Comparison of ENCODE assay signal across 16 mouse cellular contexts in the genomic region with DNA sequence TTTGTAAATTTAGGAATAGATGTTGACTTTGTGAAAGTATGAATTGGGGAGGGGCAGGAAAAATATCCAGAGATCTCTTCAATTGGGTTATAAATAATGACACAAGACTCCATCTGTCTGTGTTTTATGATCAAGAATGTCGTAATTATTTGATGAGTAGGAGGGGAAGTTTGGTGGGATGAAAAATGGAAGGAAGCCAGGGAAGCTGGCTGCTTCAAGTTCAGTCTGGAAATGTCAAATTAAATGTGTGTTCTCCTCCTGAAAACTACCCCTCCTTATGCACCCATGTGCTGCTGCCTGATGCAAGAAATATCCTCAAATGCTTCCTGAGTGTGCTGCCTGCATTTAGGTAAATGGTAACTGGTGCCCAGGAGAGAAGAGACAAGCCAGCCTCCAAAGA.
DNase-seq lines count a peak whose midpoint lies in the region.
"Had no signal": no experiment of that assay in that cellular context is flagged by ENCODE, and none has a peak within 500 bp of the region (broad histone marks: within the 10 kb centered on the region; RNA-seq: fewer than 3 reads in every experiment).

No protein-coding gene starts in this region.

- peak; percentile 1 to 13 for DNase-seq in frontal cortex, postnatal 36 days (ENCODE audit: low spot score in 2 of 2)
- no peak for DNase-seq in frontal cortex, postnatal 25 days (ENCODE audit: low spot score in 2 of 2)
- DNase-seq in right cerebral cortex, adult 18-20 months = peak; percentile 22
- no peak for DNase-seq in right cerebral cortex, postnatal 4 days
- peak; percentile 57 to 81 for DNase-seq in layer of hippocampus, adult 18-20 months (ENCODE audit: low spot score in 2 of 2)
- peak; percentile 62 for DNase-seq in telencephalon, adult 2 months (ENCODE audit: low read depth, low spot score)
- no peak for DNase-seq in adipocyte (ENCODE audit: low spot score)
- DNase-seq: cerebellum, adult 11 months; cerebellum, postnatal 36 days; gastrocnemius, postnatal 14 days; heart, adult 2 months; kidney, adult 11 months; kidney, postnatal 25 days; liver; liver, postnatal 0 days; thymus, postnatal 14 days had no signal

Comparison
In these comparisons a context has a peak if more than half of its experiments do, and no peak if none do; other contexts are left out.
1. DNase-seq: peak in frontal cortex, postnatal 36 days (2 of 2), right cerebral cortex, adult 18-20 months (single experiment), layer of hippocampus, adult 18-20 months (2 of 2) and telencephalon, adult 2 months (single experiment); none in frontal cortex, postnatal 25 days (0 of 2), right cerebral cortex, postnatal 4 days (single experiment) and adipocyte (single experiment).